Comparison of ENCODE assay signal across 8 mouse cellular contexts in genomic region chr2:59424729-59425128, GRCm38 (mm10). TPM values are rescaled to one million over a fixed set of nuclear protein-coding genes. Genes with fewer than 3 reads are reported as not detected.
DNase-seq lines count a peak whose midpoint lies in the region; ATAC-seq and TF ChIP-seq lines count a peak whose summit lies in the region.

No protein-coding gene starts in this region.

- peak; percentile 44; the same call in 1 of the 2 replicates for TF ChIP-seq CTCF in brain, embryonic 14.5 days (IDR thresholded peaks at IDR 0.05; ENCODE audit: borderline replicate concordance, extremely low read depth, insufficient read depth, insufficient read length)
- peak; percentile 77 for TF ChIP-seq CTCF in midbrain, postnatal 0 days (IDR thresholded peaks at IDR 0.05)

- no peak for ATAC-seq in hindbrain, embryonic 11.5 days (ENCODE audit: low FRiP score)
- peak; percentile 72 for ATAC-seq in heart, embryonic 12.5 days (ENCODE audit: insufficient number of reproducible peaks, low FRiP score)
- ATAC-seq in midbrain, postnatal 0 days (ENCODE audit: low FRiP score), result peak; percentile 73; the same call in 1 of the 2 replicates
- no peak for ATAC-seq in erythroblast, adult 5-6 weeks (replicated peaks; ENCODE audit: low FRiP score, poor library complexity, severe bottlenecking)

- no peak for TF ChIP-seq POLR2A in brain, embryonic 14.5 days (IDR thresholded peaks at IDR 0.05; ENCODE audit: borderline replicate concordance, extremely low read depth, insufficient read depth, insufficient read length, poor library complexity, severe bottlenecking)

- H3K36me3 ChIP-seq in hindbrain, embryonic 10.5 days, result no peaks in the 10 kb centered on the region
- no peaks in the 10 kb centered on the region for H3K36me3 ChIP-seq in hindbrain, embryonic 11.5 days (ENCODE audit: control insufficient read depth, insufficient read depth, low read length)
- H3K36me3 ChIP-seq in heart, embryonic 12.5 days, result no peaks in the 10 kb centered on the region
- no peaks in the 10 kb centered on the region for H3K36me3 ChIP-seq in midbrain, postnatal 0 days (ENCODE audit: insufficient read depth, low read length)

- no peak overlapping the region for H3K4me2 ChIP-seq in hindbrain, embryonic 11.5 days (replicated peaks; ENCODE audit: low read depth, low read length)
- H3K4me2 ChIP-seq in heart, embryonic 12.5 days, result no peak overlapping the region
- no peak overlapping the region for H3K4me2 ChIP-seq in midbrain, postnatal 0 days (ENCODE audit: low read depth, low read length, poor library complexity, severe bottlenecking)

- H3K9ac ChIP-seq in hindbrain, embryonic 11.5 days (ENCODE audit: low read depth, low read length), result no peak overlapping the region
- H3K9ac ChIP-seq in heart, embryonic 12.5 days, result no peak overlapping the region
- no peak overlapping the region for H3K9ac ChIP-seq in midbrain, postnatal 0 days (replicated peaks; ENCODE audit: low read length, poor library complexity, severe bottlenecking)

- no peaks in the 10 kb centered on the region for H3K9me3 ChIP-seq in hindbrain, embryonic 10.5 days
- H3K9me3 ChIP-seq in hindbrain, embryonic 11.5 days (ENCODE audit: control insufficient read depth, low read length), result no peaks in the 10 kb centered on the region
- no peaks in the 10 kb centered on the region for H3K9me3 ChIP-seq in heart, embryonic 12.5 days (replicated peaks)
- no peaks in the 10 kb centered on the region for H3K9me3 ChIP-seq in midbrain, postnatal 0 days (ENCODE audit: low read length)

- DNase-seq in hindbrain, embryonic 10.5 days (ENCODE audit: low spot score), result peak; percentile 35
- no peak for DNase-seq in hindbrain, embryonic 11.5 days (ENCODE audit: low spot score)
- DNase-seq in brain, embryonic 14.5 days (ENCODE audit: low read depth), result peak; percentile 67
- peak; percentile 36 to 59 for DNase-seq in layer of hippocampus, adult 8-10 months (ENCODE audit: low spot score in 2 of 2)
- DNase-seq in midbrain, postnatal 0 days (ENCODE audit: low spot score), result peak; percentile 82
- no peak for DNase-seq in thymus, postnatal 0 days (ENCODE audit: low spot score)

- H3K4me1 ChIP-seq in hindbrain, embryonic 10.5 days (replicated peaks), result no peaks in the 10 kb centered on the region; the same call in 1 of the 2 replicates
- no peaks in the 10 kb centered on the region for H3K4me1 ChIP-seq in hindbrain, embryonic 11.5 days (replicated peaks; ENCODE audit: control insufficient read depth, insufficient read depth, low read length)
- peaks cover 10% of the 10 kb centered on the region; the same call in 1 of the 2 replicates for H3K4me1 ChIP-seq in heart, embryonic 12.5 days (replicated peaks)
- no peaks in the 10 kb centered on the region for H3K4me1 ChIP-seq in midbrain, postnatal 0 days (ENCODE audit: insufficient read depth, low read length)

- H3K4me3 ChIP-seq in hindbrain, embryonic 10.5 days, result no peak overlapping the region
- no peak overlapping the region for H3K4me3 ChIP-seq in hindbrain, embryonic 11.5 days (ENCODE audit: low read depth, low read length)
- H3K4me3 ChIP-seq in heart, embryonic 12.5 days, result no peak overlapping the region
- no peak overlapping the region for H3K4me3 ChIP-seq in midbrain, postnatal 0 days (ENCODE audit: low read depth, low read length)

- no peaks in the 10 kb centered on the region for H3K27me3 ChIP-seq in hindbrain, embryonic 10.5 days (ENCODE audit: insufficient read depth, poor library complexity, severe bottlenecking)
- no peaks in the 10 kb centered on the region for H3K27me3 ChIP-seq in hindbrain, embryonic 11.5 days (ENCODE audit: control insufficient read depth, insufficient read depth, low read length)
- no peaks in the 10 kb centered on the region for H3K27me3 ChIP-seq in heart, embryonic 12.5 days (replicated peaks)
- H3K27me3 ChIP-seq in midbrain, postnatal 0 days (ENCODE audit: insufficient read depth, low read length), result no peaks in the 10 kb centered on the region

- H3K27ac ChIP-seq in hindbrain, embryonic 10.5 days, result no peak overlapping the region
- no peak overlapping the region for H3K27ac ChIP-seq in hindbrain, embryonic 11.5 days (ENCODE audit: low read depth, low read length)
- H3K27ac ChIP-seq in heart, embryonic 12.5 days (ENCODE audit: poor library complexity, severe bottlenecking), result no peak overlapping the region
- H3K27ac ChIP-seq in midbrain, postnatal 0 days (ENCODE audit: low read depth, low read length), result no peak overlapping the region

- 63% methylated on average over 5 of the region's 5 CpGs for WGBS in hindbrain, embryonic 10.5 days
- 63% methylated on average over 5 of the region's 5 CpGs for WGBS in hindbrain, embryonic 11.5 days
- 36% methylated on average over 5 of the region's 5 CpGs for WGBS in heart, embryonic 12.5 days
- WGBS in midbrain, postnatal 0 days, result 51% methylated on average over 5 of the region's 5 CpGs

RNA-seq across cellular contexts. Expression of gene Dapl1, which starts 59.7 kb away (rescaled TPM):
- polyA plus RNA-seq in hindbrain, embryonic 10.5 days (2016; fragmentation: Nextera tagmentation; extraction: Ambion mirVana), result 1.4 and 1.6 TPM in 2 replicates
- polyA plus RNA-seq in hindbrain, embryonic 11.5 days (2014; fragmentation: Nextera tagmentation; extraction: Ambion mirVana), result 0.43 and 1.5 TPM in 2 replicates
- polyA plus RNA-seq in brain, embryonic 14.5 days (2012; rRNA removed), result not detected in 2 replicates
- 0.43 TPM in 1 of 2 replicates, not detected in the other for polyA plus RNA-seq in heart, embryonic 12.5 days (2016; fragmentation: Nextera tagmentation; extraction: Ambion mirVana)
- total RNA-seq in layer of hippocampus, adult 8-10 months (2022), result under 1 TPM in 1 of 4 experiments, not detected in 3; 0.83 TPM
- 0.85 TPM in 1 of 2 replicates, not detected in the other for total RNA-seq in midbrain, postnatal 0 days (2014; rRNA removed)
- 5.0 and 5.2 TPM in 2 replicates for polyA plus RNA-seq in midbrain, postnatal 0 days (2015; fragmentation: Nextera tagmentation; extraction: Ambion mirVana)
- 4.2 and 4.9 TPM in 2 replicates for polyA plus RNA-seq in thymus, postnatal 0 days (2015; fragmentation: Nextera tagmentation; extraction: Ambion mirVana)
- total RNA-seq in erythroblast, adult 5-6 weeks (2015; ENCODE audit: low replicate concordance), result not detected in 2 replicates
- not detected in 2 replicates for total RNA-seq in erythroblast, adult 5-6 weeks (2017; ENCODE audit: low replicate concordance)

Comparison
In these comparisons a context has a peak if more than half of its experiments do, and no peak if none do; other contexts are left out.
1. DNase-seq: peak in hindbrain, embryonic 10.5 days (single experiment), brain, embryonic 14.5 days (single experiment), layer of hippocampus, adult 8-10 months (2 of 2) and midbrain, postnatal 0 days (single experiment); none in hindbrain, embryonic 11.5 days (single experiment) and thymus, postnatal 0 days (single experiment).
2. ATAC-seq: peak in heart, embryonic 12.5 days (single experiment) and midbrain, postnatal 0 days (single experiment); none in hindbrain, embryonic 11.5 days (single experiment) and erythroblast, adult 5-6 weeks (single experiment).